In the genomic region with DNA sequence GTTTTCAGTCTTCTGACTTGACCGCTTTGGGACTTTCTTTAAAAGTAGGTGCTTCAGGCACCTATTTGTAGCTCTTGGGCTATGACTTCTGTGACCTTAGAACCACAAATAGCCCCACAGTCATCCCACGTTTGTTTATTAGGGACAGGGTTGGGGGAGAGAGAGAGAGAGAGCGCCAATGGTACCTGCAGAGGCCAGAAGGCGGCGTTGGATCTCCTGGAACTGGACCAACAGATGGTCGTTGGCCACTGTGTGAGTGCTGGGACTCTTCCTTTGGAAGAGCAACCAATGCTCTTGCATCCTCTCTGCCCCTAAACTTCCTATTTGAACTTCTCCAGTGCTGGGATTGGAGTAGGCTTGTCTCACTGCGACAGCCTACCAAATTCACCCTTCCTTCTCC, we compare ENCODE assay signal across 1 mouse cellular context.
TF ChIP-seq lines count a peak whose summit lies in the region.

No protein-coding gene starts in this region.

TF ChIP-seq in CH12.LX, 34 proteins besides CTCF, POLR2A, EP300 and RAD21 (continued from another document):
- TF ChIP-seq ELF1 (IDR thresholded peaks at IDR 0.05; ENCODE audit: low read depth, low read length) (no peak), MAX (IDR thresholded peaks at IDR 0.05; ENCODE audit: low read length) (no peak), RCOR1 (conservative IDR thresholded peaks at IDR 0.05; ENCODE audit: low read depth, low read length) (no peak), POLR2AphosphoS2 (IDR thresholded peaks at IDR 0.05; ENCODE audit: low read depth, low read length) (no peak), ETS1 (conservative IDR thresholded peaks at IDR 0.05; ENCODE audit: low read depth, low read length) (no peak), TBP (conservative IDR thresholded peaks at IDR 0.05; ENCODE audit: low read depth, low read length) (no peak), PAX5 (IDR thresholded peaks at IDR 0.05; ENCODE audit: low read length) (no peak), ZC3H11A (IDR thresholded peaks at IDR 0.05; ENCODE audit: low read depth, low read length) (no peak)
TF ChIP-seq in CH12.LX: peak in this region for 0.
